Mouse (Mus musculus) lung, embryonic 14.5 days (tissue): ENCODE measurements around the gene Abcc8. TPM values are rescaled to one million over a fixed set of nuclear protein-coding genes. Genes with fewer than 3 reads are reported as not detected.
A peak's percentile ranks its signal among the peaks of the same experiment; 100 is the strongest.
"Not testable (repeated sequence)": the region's sequence is repeated elsewhere in the genome, so short reads cannot be mapped to it uniquely, and the experiment has no call there.

Experiments
- ATAC-seq: fragments of 200-750 bp; cut with Nextera tagmentation; 2 replicates; pipeline ENCODE4 v1.8.0; 2017; ENCODE audit warnings: mild to moderate bottlenecking, moderate TSS enrichment, moderate library complexity; ENCODE audit not compliant: insufficient read depth
- DNase-seq: peaks from one replicate; pipeline ENCODE4 v3.0.0-alpha.2; 2015
- H3K27ac ChIP-seq: fragments of 300-500 bp; sonication (generic); 2 replicates; pipeline ENCODE4 v1.5.1; 2014; ENCODE audit warnings: low read depth, mild to moderate bottlenecking, moderate library complexity
- H3K27me3 ChIP-seq: fragments of 300-500 bp; sonication (generic); 2 replicates; pipeline ENCODE4 v1.6.1; 2014; ENCODE audit warnings: low read length, control low read depth; ENCODE audit not compliant: insufficient read depth
- H3K36me3 ChIP-seq: fragments of 300-500 bp; sonication (generic); 2 replicates; pipeline ENCODE4 v1.6.1; 2014; ENCODE audit warnings: control low read depth; ENCODE audit not compliant: insufficient read depth
- H3K4me1 ChIP-seq: fragments of 300-500 bp; sonication (generic); 2 replicates; pipeline ENCODE4 v1.6.1; 2014; ENCODE audit warnings: antibody characterized with exemption, control low read depth; ENCODE audit not compliant: insufficient read depth
- H3K4me2 ChIP-seq: fragments of 300-500 bp; sonication (generic); 2 replicates; pipeline ENCODE4 v1.6.1; 2014; ENCODE audit warnings: mild to moderate bottlenecking
- H3K4me3 ChIP-seq: fragments of 300-500 bp; sonication (generic); 2 replicates; pipeline ENCODE4 v1.5.1; 2014; ENCODE audit warnings: low read depth, low read length
- H3K9ac ChIP-seq: fragments of 300-500 bp; sonication (generic); 2 replicates; pipeline ENCODE4 v1.6.1; 2014
- H3K9me3 ChIP-seq: fragments of 300-500 bp; sonication (generic); 2 replicates; pipeline ENCODE4 v1.6.1; 2016; ENCODE audit warnings: low read depth, low read length, control low read depth
- CTCF ChIP-seq: IDR thresholded peaks from 2 replicates; pipeline ENCODE4 v1.5.1; 2016; ENCODE audit warnings: antibody characterized with exemption, low read depth
- WGBS: fragments of 180-500 bp; shearing (Covaris S2); extraction: QIAGEN DNeasy Blood & Tissue Kit; methylation state at CpG from one replicate; pipeline ENCODE4 v1.1.7; 2014; 5-methylcytosine and 5-hydroxymethylcytosine counted together
- polyA plus RNA-seq: library from polyadenylated mRNA; unstranded; fragments of >200 nt; fragmentation: Nextera tagmentation; extraction: Ambion mirVana; gene quantifications from 2 replicates; pipeline ENCODE4 v1.2.1, GENCODE M21; 2014

Gene Abcc8
- polyA plus RNA-seq, 1 experiment from 2014 or later, result 0.32 TPM

- H3K4me2 ChIP-seq, result no peak overlapping the region
- ATAC-seq (no peak), DNase-seq (no peak)
- WGBS, result 81% methylated on average over 8 of the region's 8 CpGs
- H3K4me1 ChIP-seq, result no peaks in the 10 kb centered on the region
- no peak overlapping the region for H3K9ac ChIP-seq
- no peaks in the 10 kb centered on the region for H3K27me3 ChIP-seq
- no peaks in the 10 kb centered on the region for H3K36me3 ChIP-seq
- no peak overlapping the region for H3K4me3 ChIP-seq
- H3K27ac ChIP-seq, result no peak overlapping the region
- no peak for TF ChIP-seq CTCF
- H3K9me3 ChIP-seq, result no peaks in the 10 kb centered on the region
Measured at GRCm38 (mm10) chr7:46208131-46208530, 28.3 kb upstream of the Abcc8 start.

- H3K4me3 ChIP-seq, result no peak overlapping the region
- TF ChIP-seq CTCF, result 0 out of 2 replicates have a peak, but pooled peaks have one; percentile 10
- DNase-seq (no peak), ATAC-seq (no peak)
- no peaks in the 10 kb centered on the region for H3K27me3 ChIP-seq
- no peak overlapping the region for H3K9ac ChIP-seq
- no peaks in the 10 kb centered on the region for H3K36me3 ChIP-seq
- H3K4me1 ChIP-seq, result no peaks in the 10 kb centered on the region
- 53% methylated on average over 6 of the region's 6 CpGs for WGBS
- no peak overlapping the region for H3K27ac ChIP-seq
- no peak overlapping the region for H3K4me2 ChIP-seq
- no peaks in the 10 kb centered on the region for H3K9me3 ChIP-seq
Measured at GRCm38 (mm10) chr7:46204775-46205174, 24.9 kb upstream of the Abcc8 start.

GRCm38 (mm10) chr7:46204046-46204471, 24.2 kb upstream of the Abcc8 start:
- 40% methylated on average over 11 of the region's 11 CpGs for WGBS
- ATAC-seq (no peak; the same call in 1 of the 2 replicates), DNase-seq (peak; percentile 71)
- no peak overlapping the region for H3K4me2 ChIP-seq
- no peak overlapping the region for H3K9ac ChIP-seq
- H3K9me3 ChIP-seq, result no peaks in the 10 kb centered on the region
- H3K27ac ChIP-seq, result no peak overlapping the region
- H3K4me1 ChIP-seq, result no peaks in the 10 kb centered on the region
- H3K27me3 ChIP-seq, result no peaks in the 10 kb centered on the region
- H3K4me3 ChIP-seq, result no peak overlapping the region
- peak; percentile 67 for TF ChIP-seq CTCF
- H3K36me3 ChIP-seq, result no peaks in the 10 kb centered on the region

GRCm38 (mm10) chr7:46201649-46202048, 21.8 kb upstream of the Abcc8 start:
- Histone ChIP-seq H3K27ac (no peak overlapping the region), H3K9me3 (no peaks in the 10 kb centered on the region), H3K36me3 (no peaks in the 10 kb centered on the region), H3K4me1 (no peaks in the 10 kb centered on the region), H3K4me3 (no peak overlapping the region), H3K27me3 (no peaks in the 10 kb centered on the region), H3K9ac (no peak overlapping the region), H3K4me2 (peak overlapping the region; percentile 38; the same call in 1 of the 2 replicates)
- WGBS, result 15% methylated on average over 14 of the region's 14 CpGs
- peak; percentile 50 for DNase-seq
- 0 out of 2 replicates have a peak, but pooled peaks have one; percentile 8 for TF ChIP-seq CTCF
- peak; percentile 62; the same call in 1 of the 2 replicates for ATAC-seq

- DNase-seq, result no peak
- H3K4me2 ChIP-seq, result no peak overlapping the region
- H3K27me3 ChIP-seq, result no peaks in the 10 kb centered on the region
- no peaks in the 10 kb centered on the region for H3K36me3 ChIP-seq
- H3K9me3 ChIP-seq, result no peaks in the 10 kb centered on the region
- H3K4me1 ChIP-seq, result no peaks in the 10 kb centered on the region
- no peak overlapping the region for H3K9ac ChIP-seq
- no peak overlapping the region for H3K27ac ChIP-seq
- ATAC-seq, result no peak
- 71% methylated on average over 6 of the region's 6 CpGs for WGBS
- TF ChIP-seq CTCF, result no peak
- H3K4me3 ChIP-seq, result no peak overlapping the region
Measured at GRCm38 (mm10) chr7:46200021-46200420, 20.2 kb upstream of the Abcc8 start.

GRCm38 (mm10) chr7:46195356-46195755, 15.5 kb upstream of the Abcc8 start:
- TF ChIP-seq CTCF, result no peak
- ATAC-seq (no peak), DNase-seq (no peak)
- no peaks in the 10 kb centered on the region for H3K36me3 ChIP-seq
- H3K9ac ChIP-seq, result no peak overlapping the region
- no peak overlapping the region for H3K4me3 ChIP-seq
- 82% methylated on average over 5 of the region's 5 CpGs for WGBS
- H3K4me1 ChIP-seq, result no peaks in the 10 kb centered on the region
- H3K4me2 ChIP-seq, result no peak overlapping the region
- no peak overlapping the region for H3K27ac ChIP-seq
- H3K27me3 ChIP-seq, result no peaks in the 10 kb centered on the region
- H3K9me3 ChIP-seq, result no peaks in the 10 kb centered on the region

GRCm38 (mm10) chr7:46184232-46184631, 4.4 kb upstream of the Abcc8 start:
- Histone ChIP-seq H3K9me3 (no peaks in the 10 kb centered on the region), H3K4me1 (no peaks in the 10 kb centered on the region), H3K36me3 (no peaks in the 10 kb centered on the region), H3K27me3 (peaks cover 20% of the 10 kb centered on the region), H3K27ac (no peak overlapping the region), H3K4me3 (no peak overlapping the region), H3K9ac (no peak overlapping the region), H3K4me2 (no peak overlapping the region)
- DNase-seq (no peak), ATAC-seq (no peak)
- no peak for TF ChIP-seq CTCF

GRCm38 (mm10) chr7:46181590-46181989, 1.8 kb upstream of the Abcc8 start:
- DNase-seq (peak; percentile 81), ATAC-seq (peak; percentile 66)
- Histone ChIP-seq H3K4me1 (no peaks in the 10 kb centered on the region), H3K9me3 (no peaks in the 10 kb centered on the region), H3K4me3 (no peak overlapping the region), H3K27ac (no peak overlapping the region), H3K4me2 (no peak overlapping the region), H3K9ac (no peak overlapping the region), H3K36me3 (no peaks in the 10 kb centered on the region), H3K27me3 (peaks cover 44% of the 10 kb centered on the region)
- WGBS, result 1% methylated on average over 3 of the region's 3 CpGs
- TF ChIP-seq CTCF, result peak; percentile 92

GRCm38 (mm10) chr7:46168980-46169379, 10.9 kb downstream of the Abcc8 start:
- not testable (repeated sequence) for ATAC-seq, H3K4me3 ChIP-seq, H3K9me3 ChIP-seq, H3K27me3 ChIP-seq, H3K27ac ChIP-seq, H3K4me2 ChIP-seq, H3K36me3 ChIP-seq, H3K9ac ChIP-seq, H3K4me1 ChIP-seq, DNase-seq
- WGBS, result 86% methylated on average over 1 of the region's 1 CpGs
